Mouse (Mus musculus): ENCODE measurements around the gene Fam183b.
"Not testable (repeated sequence)": the region's sequence is repeated elsewhere in the genome, so short reads cannot be mapped to it uniquely, and the experiment has no call there.

The Fam183b gene

DNA sequence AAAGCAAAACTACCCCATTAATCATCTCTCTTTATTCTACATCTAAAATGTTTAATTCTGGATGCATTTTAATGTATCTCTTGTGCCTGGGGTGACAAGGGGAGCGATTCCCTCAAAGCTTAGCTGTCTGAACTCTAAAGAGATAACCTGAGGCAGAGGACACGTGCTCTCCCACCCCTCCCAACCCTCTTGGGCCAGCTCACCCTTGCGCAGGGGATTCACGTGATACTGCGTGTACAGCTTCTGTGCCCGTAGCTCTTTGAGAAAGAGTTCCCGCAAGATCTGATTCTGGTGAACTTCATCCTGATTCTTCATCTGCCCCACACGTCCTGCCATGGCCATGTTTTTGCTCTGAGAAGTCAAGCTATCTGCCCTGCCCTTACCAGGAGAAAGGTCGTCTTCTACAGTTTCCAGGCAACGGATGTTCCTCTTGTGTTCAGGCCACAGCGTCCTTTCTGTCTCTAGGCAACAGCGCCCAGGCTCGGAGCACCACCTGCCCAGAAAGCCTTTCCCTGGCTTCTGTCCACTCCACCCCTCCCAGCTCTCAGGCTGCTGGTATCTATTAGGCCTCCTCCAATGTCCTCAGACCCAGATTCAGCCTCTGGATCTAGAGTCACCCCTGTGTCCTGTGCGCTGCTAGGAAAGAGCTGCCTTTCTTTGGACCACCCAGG lies at the start of gene Fam183b:
Gene Fam183b, minus strand, starts transcription at position 403 of the 671 bp plus-strand sequence.
- no peak for DNase-seq (ENCODE audit: low read depth)

DNA sequence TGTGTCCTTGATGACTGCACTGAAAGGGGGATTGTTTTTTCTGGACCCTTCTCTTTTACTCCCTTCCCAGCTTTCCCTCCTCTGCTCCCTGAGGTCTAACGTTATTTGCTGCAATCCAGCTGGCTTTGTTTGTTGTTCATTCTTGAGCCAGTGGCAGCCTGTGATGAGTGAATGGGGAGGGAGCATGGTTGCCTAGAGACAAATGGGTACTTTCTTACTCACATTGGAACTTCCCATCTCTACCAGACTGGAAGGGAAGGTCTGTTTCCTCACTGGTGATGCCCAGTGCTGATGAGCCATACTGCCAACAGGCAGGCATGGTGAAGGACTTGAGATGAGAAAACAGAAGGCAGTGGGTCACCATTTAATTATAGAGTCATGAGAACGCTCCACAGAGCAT lies 48.0 kb upstream of the Fam183b start:
- peak; percentile 61 for DNase-seq (ENCODE audit: low read depth)

DNA sequence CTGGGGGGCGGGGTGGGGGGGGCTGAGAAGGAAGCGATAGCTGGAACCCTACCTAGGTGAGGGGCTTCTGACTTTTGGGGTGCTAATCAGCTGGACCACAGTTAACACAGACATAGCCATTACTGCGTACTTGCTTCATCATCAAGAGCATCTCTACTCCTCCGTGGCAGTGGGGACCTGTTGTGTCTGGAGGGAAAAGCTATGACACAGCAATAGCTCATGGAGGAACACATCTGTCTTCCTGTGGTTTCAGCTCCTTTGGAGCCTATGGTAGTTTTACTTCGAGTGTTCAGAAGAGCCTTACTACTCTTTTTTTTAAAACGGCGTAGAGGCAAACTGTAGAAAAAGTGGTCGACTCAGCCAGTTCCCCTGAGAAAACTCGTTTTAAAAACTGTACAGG lies 45.9 kb upstream of the Fam183b start:
- DNase-seq (ENCODE audit: low read depth), result no peak

DNA sequence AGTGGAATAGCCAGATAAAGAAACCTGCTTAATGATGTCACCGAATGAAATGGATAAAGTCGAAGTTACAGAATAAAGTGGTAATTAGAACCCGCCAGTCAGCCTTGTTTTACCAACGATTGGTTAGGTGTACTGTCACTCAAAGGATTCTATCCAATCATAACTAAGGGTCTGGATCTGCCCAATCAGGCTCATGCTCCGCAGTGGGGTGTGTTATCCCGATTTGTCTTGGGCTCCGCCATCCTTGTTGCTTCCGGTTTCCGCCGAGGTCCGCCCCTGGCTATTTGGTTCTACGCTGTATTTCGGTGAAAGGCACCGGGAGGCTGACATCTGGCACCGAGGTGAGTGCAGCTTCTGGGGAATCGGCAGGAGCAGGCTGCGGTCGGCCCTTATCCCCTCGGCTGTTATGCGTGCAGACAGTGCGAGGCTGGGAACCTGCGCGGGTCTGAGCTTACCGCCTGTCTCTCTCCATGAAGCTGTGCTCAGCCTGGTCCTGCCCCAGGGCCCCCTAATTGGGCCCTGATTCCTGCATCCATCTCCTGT lies 45.2 kb upstream of the Fam183b start, which contains the start of gene Gm12258:
Gene Gm12258, plus strand, starts transcription at position 240 of the 543 bp plus-strand sequence.
- peak; percentile 98 for DNase-seq (ENCODE audit: low read depth)

DNA sequence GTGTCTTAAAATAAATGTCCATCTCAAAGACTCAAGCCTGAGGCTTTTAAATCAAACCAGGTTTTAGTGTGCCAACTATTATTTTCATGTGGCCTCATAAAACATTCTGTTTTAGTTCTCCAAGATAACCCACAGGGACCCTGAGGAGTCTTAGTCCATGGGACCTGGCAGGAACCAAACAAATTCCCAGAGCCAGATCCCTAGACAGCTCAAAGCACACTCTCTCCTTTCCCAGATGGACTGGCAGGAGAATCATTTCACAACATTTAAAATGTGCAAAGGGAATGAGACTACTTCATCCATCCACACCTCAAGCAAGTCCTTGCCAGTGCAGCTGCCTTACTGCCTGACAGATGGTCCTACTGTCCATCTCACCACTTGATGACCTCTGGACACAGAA lies 37.2 kb upstream of the Fam183b start, which contains the start of gene Olfr311:
Gene Olfr311, plus strand, starts transcription at position 301 of the 400 bp plus-strand sequence.
- not testable (repeated sequence) for DNase-seq (ENCODE audit: low read depth)

DNA sequence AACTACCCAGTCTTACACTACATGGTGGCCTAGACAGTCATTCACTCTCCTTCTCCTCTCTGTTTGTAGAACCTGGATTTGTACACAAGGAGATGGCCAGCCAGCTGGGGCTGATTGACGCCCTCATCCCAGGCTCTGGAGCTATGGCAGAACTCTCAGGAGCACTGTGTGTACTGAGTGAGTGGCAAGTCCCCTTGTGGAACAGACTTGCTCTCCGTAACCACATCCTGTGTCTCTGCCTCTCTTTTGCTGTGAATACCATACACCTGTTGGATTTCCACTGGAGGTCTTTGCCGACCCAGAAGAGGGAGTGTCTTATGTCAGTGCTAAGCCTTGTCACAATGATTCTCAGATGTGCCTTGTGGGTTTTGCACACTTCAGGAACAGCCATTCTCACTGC lies 30.8 kb upstream of the Fam183b start:
- DNase-seq (ENCODE audit: low read depth), result not testable (repeated sequence)

DNA sequence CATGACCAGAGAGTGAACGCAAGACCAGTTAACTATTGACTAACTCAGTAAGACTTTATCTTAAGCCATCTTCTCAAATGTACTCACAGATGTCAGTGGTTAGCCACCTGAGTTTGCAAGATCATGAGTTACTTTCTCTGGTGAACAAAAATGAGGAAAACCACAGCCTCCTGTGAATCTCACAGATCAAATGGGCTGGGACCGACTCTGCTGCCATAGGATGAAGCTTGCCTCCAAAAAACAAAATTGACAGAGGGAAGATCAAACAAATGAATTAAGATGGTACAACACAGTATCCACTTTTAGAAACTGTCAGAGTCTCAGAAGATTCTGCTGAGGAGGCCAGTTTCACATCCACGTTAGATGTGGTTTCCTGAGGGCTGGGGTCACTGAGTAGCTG lies 28.0 kb upstream of the Fam183b start:
- DNase-seq (ENCODE audit: low read depth), result no peak

DNA sequence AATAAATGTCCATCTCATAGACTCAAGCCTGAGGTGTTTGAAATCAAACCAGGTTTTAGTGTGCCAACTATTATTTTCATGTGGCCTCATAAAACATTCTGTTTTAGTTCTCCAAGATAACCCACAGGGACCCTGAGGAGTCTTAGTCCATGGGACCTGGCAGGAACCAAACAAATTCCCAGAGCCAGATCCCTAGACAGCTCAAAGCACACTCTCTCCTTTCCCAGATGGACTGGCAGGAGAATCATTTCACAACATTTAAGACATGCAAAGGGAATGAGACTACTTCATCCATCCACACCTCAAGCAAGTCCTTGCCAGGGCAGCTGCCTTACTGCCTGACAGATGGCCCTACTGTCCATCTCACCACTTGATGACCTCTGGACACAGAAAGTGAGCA lies 27.2 kb upstream of the Fam183b start, which contains the start of gene Olfr312:
Gene Olfr312, plus strand, starts transcription at position 301 of the 400 bp plus-strand sequence.
- not testable (repeated sequence) for DNase-seq (ENCODE audit: low read depth)

DNA sequence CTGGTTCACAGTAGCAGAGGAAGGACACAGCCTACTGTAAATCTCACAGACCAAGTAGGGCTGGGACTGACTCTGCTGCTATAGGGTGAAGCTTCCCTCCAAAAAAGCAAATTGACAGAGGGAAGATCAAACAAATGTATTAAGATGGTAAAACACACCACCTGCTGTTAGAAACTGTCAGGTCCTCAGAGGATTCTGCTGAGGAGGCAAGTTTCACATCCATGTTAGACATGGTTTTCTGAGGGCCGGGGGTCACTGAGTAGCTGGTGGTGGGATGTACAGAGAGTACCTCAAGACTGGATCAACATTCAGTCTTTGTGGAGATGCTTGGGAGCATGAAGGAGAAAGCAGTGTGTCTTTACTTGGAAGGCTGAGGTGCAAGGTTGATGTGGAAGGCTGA lies 13.9 kb upstream of the Fam183b start:
- no peak for DNase-seq (ENCODE audit: low read depth)

DNA sequence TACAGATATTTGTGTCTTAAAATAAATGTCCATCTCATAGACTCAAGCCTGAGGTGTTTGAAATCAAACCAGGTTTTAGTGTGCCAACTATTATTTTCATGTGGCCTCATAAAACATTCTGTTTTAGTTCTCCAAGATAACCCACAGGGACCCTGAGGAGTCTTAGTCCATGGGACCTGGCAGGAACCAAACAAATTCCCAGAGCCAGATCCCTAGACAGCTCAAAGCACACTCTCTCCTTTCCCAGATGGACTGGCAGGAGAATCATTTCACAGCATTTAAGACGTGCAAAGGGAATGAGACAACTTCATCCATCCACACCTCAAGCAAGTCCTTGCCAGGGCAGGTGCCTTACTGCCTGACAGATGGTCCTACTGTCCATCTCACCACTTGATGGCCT lies 12.9 kb upstream of the Fam183b start, which contains the start of gene Olfr313:
Gene Olfr313, plus strand, starts transcription at position 301 of the 400 bp plus-strand sequence.
- DNase-seq (ENCODE audit: low read depth), result not testable (repeated sequence)

DNA sequence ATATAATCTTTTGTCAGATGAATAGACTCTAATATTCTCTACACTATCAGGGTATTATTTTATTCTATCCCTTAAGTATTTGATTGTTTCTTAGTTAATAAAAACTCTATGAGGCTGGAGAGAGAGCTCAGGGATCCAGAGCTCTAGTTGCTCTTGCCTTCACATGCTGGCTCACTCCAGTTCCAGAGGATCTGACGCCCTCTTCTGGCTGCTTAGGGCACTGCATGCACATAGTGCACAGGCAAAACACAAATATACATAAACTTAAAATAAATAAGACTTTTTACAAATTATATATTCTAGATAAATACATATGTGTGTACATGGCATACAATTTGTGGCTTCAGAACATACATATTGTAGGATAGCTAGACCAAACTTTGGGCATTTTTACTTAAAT lies 10.2 kb upstream of the Fam183b start:
- no peak for DNase-seq (ENCODE audit: low read depth)

DNA sequence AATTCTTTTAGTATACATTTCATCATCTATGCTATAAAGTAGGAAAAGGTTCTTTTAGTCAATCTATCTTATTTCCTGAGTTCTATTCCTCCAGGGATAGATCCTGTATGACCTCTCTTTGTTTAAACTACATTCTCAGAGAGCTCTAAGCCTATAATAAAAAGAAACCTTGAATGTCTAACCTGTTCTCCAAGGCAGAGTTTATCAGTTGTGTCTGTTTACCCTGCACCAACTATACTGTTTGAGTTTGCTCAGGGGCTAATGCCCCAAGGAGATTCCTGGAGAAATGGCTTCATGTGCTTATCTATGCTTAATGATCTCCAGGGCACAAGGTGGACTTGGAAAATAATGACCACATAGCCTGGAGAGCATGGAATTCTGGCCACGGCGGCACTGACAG lies 2.6 kb upstream of the Fam183b start:
- DNase-seq (ENCODE audit: low read depth), result no peak

DNA sequence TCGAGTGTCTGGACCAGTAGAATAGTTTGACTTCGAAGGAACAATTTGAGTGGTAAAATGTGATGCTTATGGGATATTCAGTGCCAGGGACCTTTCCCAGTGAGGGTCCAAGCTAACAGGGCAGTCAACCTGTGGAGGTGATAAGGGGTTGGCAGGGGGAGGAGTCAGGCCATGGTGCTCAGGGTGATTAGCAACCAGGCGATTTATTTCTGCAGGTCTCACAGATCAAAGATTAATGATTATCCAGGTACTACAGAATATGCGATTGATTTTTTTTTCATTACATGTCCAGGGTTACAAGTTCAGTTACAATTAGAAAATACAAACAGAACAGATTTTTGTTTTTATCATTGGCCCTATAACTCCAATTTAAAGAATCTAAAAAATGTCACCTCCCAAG lies 2.1 kb upstream of the Fam183b start:
- no peak for DNase-seq (ENCODE audit: low read depth)

DNA sequence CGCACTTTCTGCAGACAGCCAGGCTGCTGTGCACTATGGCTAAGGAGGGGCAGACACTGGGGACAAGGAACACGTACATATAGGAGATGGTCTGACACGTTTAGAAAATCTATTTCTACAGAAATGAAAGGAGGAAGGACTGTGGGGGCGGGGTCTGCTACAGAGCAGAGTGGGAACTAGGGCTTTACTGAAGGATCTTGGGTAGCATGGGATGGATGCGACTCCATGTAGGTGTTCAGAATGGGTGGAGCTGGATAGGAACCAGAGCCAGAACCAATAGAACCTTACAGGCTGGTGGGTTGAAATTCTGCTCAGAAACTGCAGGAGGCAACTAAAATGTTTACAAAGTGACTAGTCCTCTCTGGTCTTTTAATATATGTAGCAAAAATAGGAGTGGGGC lies 2.0 kb downstream of the Fam183b start:
- no peak for DNase-seq (ENCODE audit: low read depth)

DNA sequence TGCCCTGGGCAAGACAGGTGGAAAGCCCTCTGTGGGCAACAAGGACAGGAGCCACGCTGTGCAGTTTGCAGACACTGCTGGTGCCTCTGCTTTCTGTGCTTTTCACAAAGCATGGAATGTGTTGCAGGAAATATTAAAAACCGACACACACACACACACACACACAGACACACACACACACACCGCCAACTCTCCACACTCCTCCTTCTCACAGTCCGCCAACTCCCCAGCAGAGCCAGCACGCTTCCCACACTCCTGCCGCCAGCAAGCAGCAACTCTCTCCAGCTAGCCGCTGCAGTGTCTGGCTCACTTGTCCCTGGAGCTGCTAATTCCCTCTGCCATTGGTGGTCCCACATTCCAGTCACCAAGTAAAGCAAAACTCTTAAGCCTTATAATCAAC lies 4.9 kb downstream of the Fam183b start:
- no peak for DNase-seq (ENCODE audit: low read depth)

DNA sequence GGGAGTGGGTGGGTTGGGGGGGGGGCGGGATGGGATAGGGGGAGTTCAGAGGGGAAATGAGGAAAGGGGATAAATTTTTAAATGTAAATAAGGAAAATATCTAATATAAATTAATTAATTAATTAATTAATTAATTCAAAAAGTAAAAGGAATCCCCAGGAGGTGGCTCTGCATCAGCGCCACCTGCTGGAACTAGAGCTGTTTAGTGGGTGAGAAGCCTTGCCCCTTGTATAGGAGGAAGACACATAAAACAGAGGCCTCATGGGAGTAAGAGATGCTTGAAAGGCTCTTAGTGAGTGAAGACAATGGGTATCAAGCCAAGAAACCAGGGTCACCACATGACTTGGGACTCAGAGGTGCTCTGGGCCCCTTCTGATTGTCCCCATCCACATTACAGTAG lies 5.9 kb downstream of the Fam183b start:
- DNase-seq (ENCODE audit: low read depth), result no peak

DNA sequence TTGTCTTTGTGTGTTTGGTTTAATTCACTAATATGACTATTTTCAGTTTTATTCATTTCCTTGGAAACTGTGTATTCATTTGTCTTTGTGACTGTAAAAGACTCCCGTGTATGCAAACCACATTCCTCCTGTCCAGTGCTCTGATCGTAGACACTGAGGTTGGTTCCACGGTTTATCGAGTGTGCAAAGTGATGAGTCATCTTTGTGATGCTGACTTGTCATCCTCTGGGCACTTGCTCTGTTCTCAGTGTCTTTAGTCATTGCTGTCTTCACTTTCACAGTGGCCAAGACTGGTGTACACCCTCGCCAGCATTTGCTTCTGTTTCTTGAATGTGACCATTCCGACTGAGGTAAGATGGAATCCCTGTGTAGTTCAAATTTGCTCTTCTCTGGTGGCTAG lies 11.1 kb downstream of the Fam183b start:
- DNase-seq (ENCODE audit: low read depth), result peak; percentile 43

DNA sequence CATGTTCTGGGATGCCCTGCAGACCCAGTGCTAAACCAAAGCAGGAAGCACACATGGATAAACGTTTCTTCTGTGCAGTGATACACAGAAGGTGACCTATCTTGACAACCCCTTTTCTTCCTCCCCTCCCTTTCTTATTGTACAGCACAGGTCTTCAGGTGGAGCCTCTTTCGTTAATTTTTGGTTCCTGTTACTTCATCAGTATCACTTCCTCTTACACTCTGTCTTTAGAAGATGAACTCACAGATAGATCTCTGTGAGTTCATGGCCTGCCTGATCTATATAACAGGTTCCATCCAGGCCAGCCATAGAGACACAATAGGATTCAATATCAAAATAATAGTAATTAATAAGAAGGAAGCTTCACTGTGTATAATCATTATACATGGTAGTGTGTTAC lies 11.7 kb downstream of the Fam183b start:
- no peak for DNase-seq (ENCODE audit: low read depth)

DNA sequence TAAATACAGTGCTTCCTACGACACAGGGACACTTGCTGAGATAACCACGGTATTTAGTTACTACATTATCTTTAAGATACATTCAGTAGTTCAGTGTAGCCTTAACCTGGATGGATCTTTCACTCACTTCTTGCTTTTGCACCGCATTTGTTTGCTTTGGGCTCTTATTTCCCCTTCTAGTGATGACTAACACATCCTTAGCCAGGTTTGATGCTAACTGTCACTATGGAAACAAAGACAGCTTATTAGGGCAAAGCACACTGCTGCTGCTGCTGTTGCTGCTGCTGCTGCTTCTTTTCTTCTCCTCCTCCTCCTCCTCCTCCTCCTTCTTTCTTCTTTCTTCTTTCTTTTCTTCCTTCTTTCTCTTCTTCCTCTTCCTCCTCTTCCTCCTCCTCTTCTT lies 12.2 kb downstream of the Fam183b start:
- peak; percentile 20 for DNase-seq (ENCODE audit: low read depth)

DNA sequence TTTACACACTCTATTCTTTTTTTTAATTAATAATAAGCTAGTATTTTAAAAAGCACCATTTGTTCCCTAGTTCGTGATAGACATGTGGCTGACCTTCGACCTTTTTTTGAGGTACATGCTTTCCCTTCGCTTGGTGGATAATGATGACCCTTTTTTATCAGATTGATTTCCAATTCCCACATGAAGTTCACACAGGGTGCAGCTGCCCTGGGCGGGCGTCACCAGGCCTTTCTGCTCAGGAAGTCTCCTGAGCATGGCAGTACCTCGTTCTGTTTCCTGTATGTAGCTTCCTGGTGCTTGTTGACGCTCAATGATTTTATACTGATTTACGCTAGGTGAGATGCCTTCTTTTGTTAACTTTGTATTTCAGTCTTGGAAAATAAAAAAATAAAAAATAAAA lies 13.4 kb downstream of the Fam183b start:
- DNase-seq (ENCODE audit: low read depth), result no peak

DNA sequence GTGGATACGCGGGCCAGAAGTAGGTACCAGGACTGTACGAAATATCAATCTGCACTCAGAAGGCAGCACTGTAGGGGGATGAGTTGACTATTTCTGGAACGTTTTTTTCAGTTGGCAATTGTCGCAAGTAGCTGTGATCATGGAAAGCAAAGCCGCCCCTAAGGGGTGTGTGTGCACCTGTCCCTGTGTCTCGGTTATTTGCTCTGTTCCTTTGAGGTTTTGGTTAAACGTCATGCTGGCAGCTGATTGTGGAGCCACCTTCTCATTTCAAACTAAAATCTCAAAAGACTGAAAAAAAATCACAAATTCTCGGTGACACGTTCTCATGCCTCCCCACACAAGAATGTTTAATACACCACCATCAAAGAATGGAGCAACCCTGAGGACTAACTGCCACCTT lies 14.1 kb downstream of the Fam183b start:
- no peak for DNase-seq (ENCODE audit: low read depth)

DNA sequence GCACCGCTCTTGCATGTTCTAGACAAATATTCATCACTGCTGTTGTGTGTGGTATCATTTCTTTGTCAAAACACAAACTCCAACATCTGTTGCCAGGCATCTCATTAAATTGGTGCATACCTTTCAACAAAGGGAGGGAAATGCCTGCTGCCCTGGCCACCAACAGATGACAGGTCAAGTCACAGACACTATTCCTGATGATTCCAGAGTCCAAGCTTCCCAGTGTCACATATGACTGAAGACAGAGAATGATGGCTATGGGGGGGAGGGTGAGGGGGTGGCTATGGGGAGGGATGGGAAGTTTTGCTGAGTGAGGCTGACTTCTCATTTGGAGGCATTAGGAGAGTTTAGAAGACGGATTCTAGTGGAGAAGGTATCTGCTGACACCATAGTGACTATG lies 17.6 kb downstream of the Fam183b start:
- no peak for DNase-seq (ENCODE audit: low read depth)

DNA sequence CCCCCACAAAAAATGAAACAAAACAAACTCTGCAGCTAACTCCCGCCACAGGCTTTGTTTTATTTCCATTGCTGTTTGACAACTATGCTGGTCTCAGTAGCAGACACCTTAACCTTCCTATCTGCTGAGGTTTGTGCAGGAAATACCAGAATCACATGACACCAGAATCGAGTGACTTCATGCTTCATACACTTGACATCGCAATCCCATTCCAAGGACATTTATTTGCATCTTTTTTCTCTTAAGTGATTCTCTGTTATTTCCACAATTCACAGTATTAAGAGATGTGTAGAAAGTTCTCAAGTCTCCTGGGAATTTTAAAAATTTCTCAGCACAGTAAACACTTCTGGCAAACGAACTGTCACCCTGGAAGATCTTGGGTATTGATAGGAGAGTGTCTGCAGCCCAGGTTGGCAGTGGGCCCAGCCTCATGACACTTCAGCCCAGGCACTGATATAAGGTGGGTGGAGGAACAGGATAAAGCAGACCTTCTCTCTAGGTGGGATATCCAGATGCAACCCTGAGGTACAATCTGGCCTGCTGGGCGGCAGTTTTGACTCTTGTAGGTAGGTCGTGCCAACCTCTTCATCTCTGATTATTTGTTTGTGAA lies 19.2 kb downstream of the Fam183b start, which contains the start of gene Olfr314:
Gene Olfr314, plus strand, starts transcription at position 473 of the 610 bp plus-strand sequence.
- DNase-seq (ENCODE audit: low read depth), result no peak
